Mouse (Mus musculus): Measurements from ENCODE around the gene Mlec. TPM values are rescaled to one million over a fixed set of nuclear protein-coding genes. Genes with fewer than 3 reads are reported as not detected.
A peak's percentile ranks its signal among the peaks of the same experiment; 100 is the strongest.

Gene Mlec
- total and polyA plus RNA-seq, 3 experiments = 156 to 167 TPM; not detected in 1

DNA sequence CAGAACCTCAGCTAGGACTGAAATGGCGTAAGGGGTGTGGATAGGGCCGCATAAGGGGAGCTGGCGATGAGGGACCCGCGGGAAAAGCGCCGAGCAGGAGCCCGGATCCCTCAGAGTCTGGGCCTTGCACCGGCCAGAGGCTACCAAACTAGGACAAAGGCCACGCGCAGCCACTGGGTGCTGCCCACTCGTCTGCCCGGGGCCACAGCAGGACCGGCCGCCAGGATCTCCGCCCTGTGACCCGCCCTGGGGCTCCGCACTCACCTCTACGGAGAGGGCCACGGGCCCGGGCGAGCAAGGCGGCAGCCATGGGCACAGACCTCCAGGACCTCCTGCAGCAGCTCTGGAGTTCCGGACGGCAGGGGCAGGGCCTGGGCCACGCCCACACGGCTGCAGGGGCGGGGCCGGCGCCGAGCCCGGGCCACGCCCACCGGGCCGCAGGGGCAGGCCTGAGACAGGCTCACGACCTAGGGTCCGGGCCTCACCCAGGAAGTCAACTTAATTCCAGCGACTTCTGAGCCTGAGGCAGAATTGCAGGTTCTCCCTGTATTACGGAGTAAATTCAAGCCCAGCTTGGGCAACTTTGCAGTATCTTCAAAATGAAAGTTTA, 38.9 kb downstream of the Mlec start, which contains the start of gene Acads:
Gene Acads (minus strand): TSS at position 386 of the 610 bp plus-strand sequence.
- peak within 1 kb of the TSS; percentile 82 to 94 for H3K4me3 ChIP-seq (ENCODE audit: control insufficient read depth in 1 of 2, insufficient read depth in 1 of 2, low read depth in 2 of 2, low read length in 2 of 2)
- no peaks in the 10 kb centered on the region for H3K9me3 ChIP-seq (replicated peaks; ENCODE audit: insufficient read depth, low read length)
- DNase-seq (ENCODE audit: low read depth, low spot score) = peak; percentile 85
- peak within 1 kb of the TSS; percentile 82 for H3K9ac ChIP-seq (ENCODE audit: control insufficient read depth, low read depth, low read length, poor library complexity, severe bottlenecking)
- peak within 1 kb of the TSS; percentile 25 for H3K27ac ChIP-seq (ENCODE audit: control insufficient read depth, low read depth, low read length)
- no peaks in the 10 kb centered on the region for H3K4me1 ChIP-seq (ENCODE audit: control insufficient read depth in 1 of 2, insufficient read depth in 2 of 2, low read length in 2 of 2)
- TF ChIP-seq NELFE (IDR thresholded peaks at IDR 0.05; ENCODE audit: low read depth, low read length) (peak; percentile 78), SMC3 (IDR thresholded peaks at IDR 0.05; ENCODE audit: low read depth, low read length) (peak; percentile 14; the same call in 1 of the 2 replicates), ZMIZ1 (IDR thresholded peaks at IDR 0.05; ENCODE audit: low read depth, low read length) (peak; percentile 73), GABPA (IDR thresholded peaks at IDR 0.05; ENCODE audit: low read depth, low read length) (no peak), CHD1 (IDR thresholded peaks at IDR 0.05; ENCODE audit: low read depth, low read length) (no peak), ELF1 (IDR thresholded peaks at IDR 0.05; ENCODE audit: low read depth, low read length) (peak; percentile 70), HCFC1 (IDR thresholded peaks at IDR 0.05; ENCODE audit: low read depth, low read length) (peak; percentile 69), CTCF (IDR thresholded peaks at IDR 0.05 in 2 of 3, conservative IDR thresholded peaks at IDR 0.05 in 1 of 3; ENCODE audit: control insufficient read depth in 1 of 3, insufficient read depth in 1 of 3, low read depth in 2 of 3, low read length in 3 of 3, poor library complexity in 1 of 3, severe bottlenecking in 1 of 3) (no peak), RCOR1 (IDR thresholded peaks at IDR 0.05; ENCODE audit: low read depth, low read length) (no peak), SIN3A (IDR thresholded peaks at IDR 0.05; ENCODE audit: low read length) (peak; percentile 64), MAZ (IDR thresholded peaks at IDR 0.05; ENCODE audit: low read depth, low read length) (peak; percentile 58; the same call in 1 of the 2 replicates), E2F4 (IDR thresholded peaks at IDR 0.05; ENCODE audit: borderline replicate concordance, low read depth, low read length) (no peak), POLR2A (IDR thresholded peaks at IDR 0.05; ENCODE audit: control insufficient read depth in 1 of 2, insufficient read depth in 1 of 2, low read depth in 1 of 2, low read length in 2 of 2, poor library complexity in 1 of 2) (peak in 1 of 2 experiments; percentile 81; a peak in 2 of 4 replicates), NRF1 (IDR thresholded peaks at IDR 0.05; ENCODE audit: insufficient read depth, low read depth, low read length, poor library complexity, severe bottlenecking) (no peak), KAT2A (conservative IDR thresholded peaks at IDR 0.05; ENCODE audit: low read depth, low read length) (no peak; the same call in 1 of the 2 replicates), ZC3H11A (IDR thresholded peaks at IDR 0.05; ENCODE audit: low read depth, low read length) (no peak), MEF2A (IDR thresholded peaks at IDR 0.05; ENCODE audit: extremely low read depth, insufficient replicate concordance, low read depth, low read length, poor library complexity, severe bottlenecking) (0 out of 2 replicates have a peak, but pooled peaks have one; percentile 20), TCF12 (IDR thresholded peaks at IDR 0.05; ENCODE audit: low read depth, low read length) (peak; percentile 46; the same call in 1 of the 2 replicates), MAX (IDR thresholded peaks at IDR 0.05; ENCODE audit: low read length) (0 out of 2 replicates have a peak, but pooled peaks have one; percentile 34), ETS1 (IDR thresholded peaks at IDR 0.05; ENCODE audit: low read depth, low read length) (no peak), UBTF (IDR thresholded peaks at IDR 0.05; ENCODE audit: borderline replicate concordance, insufficient read depth, low read depth, low read length) (no peak), MXI1 (IDR thresholded peaks at IDR 0.05; ENCODE audit: low read depth, low read length) (peak; percentile 75)
- peaks cover 4% of the 10 kb centered on the region; the same call in 1 of the 2 replicates for H3K79me2 ChIP-seq (ENCODE audit: control insufficient read depth, insufficient read depth, low read length, poor library complexity)
- H3K27me3 ChIP-seq (ENCODE audit: control insufficient read depth in 1 of 2, insufficient read depth in 2 of 2, low read length in 2 of 2) = no peaks in the 10 kb centered on the region
- H3K36me3 ChIP-seq (ENCODE audit: control insufficient read depth in 1 of 2, insufficient read depth in 2 of 2, low read length in 2 of 2) = no peaks in the 10 kb centered on the region
